Mouse (Mus musculus) testis, postnatal 14 days (tissue): ENCODE measurements around the gene Trim13.

Experiments used
- DNase-seq: peaks from one replicate; pipeline ENCODE4 v3.0.0; 2021; ENCODE audit warnings: low spot score

Gene Trim13

GRCm38 (mm10) chr14:61613319-61613718 is 15.3 kb downstream of the Trim13 start:
- no peak for DNase-seq

DNA sequence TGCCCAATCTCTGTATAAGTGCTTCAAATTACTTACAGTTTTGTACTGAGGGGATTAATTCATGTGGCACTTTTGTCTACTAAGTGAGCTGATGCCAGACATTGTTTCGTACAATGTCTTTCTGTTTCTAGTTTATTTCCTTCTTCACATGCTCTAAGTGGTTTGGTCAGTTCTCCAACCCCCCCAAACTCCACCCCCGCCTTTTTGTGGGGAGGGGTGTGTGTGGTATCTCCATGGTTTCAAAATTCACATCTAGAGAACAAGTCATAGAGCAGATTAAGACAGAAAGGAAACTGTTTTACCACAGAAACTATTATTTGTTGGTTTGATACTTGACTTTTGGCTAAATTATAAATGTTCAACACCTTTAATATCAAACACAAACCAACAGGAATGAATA is 22.3 kb downstream of the Trim13 start:
- no peak for DNase-seq

DNA sequence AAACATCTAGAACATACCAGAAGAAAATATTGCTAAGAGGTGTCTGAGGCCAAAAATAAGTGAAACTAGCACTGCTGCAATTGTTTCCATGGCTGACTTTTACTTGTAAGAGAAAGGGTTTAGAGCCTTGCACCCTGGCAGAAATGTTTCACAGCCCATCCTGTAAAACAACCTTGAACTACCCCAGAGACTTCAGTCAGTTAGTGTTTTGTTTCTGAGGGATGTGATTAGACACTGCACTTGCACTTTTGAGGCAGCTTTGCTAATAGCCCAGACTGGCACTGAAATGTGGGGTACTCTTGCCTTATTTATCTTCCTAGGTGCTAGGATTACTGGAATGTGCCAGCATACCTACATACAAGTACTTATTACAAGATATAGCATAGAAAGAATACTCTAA is 37.9 kb downstream of the Trim13 start:
- no peak for DNase-seq

- DNase-seq, result no peak
Observed at GRCm38 (mm10) chr14:61642668-61643067, 44.6 kb downstream of the Trim13 start.

DNA sequence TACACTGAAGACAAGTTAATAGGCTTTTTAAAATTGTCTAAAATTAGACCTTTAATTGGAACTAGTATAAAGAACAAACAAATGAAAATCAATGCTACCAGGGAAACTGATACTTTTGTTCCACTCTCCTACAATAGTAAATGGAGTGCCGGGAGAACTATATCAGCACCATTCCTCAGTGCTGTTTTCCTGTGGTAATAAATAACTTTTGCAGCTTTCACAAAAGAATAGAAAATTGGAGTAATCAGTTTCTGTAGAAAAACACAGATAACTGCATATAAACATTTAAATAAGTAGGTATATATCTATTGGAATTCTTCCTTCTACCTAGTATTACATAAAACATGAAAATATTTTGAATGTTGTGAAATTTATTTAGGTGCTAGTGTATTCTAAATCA is 47.5 kb downstream of the Trim13 start:
- no peak for DNase-seq

- peak; percentile 57 for DNase-seq
Observed at GRCm38 (mm10) chr14:61647182-61647880, 49.3 kb downstream of the Trim13 start.

- peak; percentile 82 for DNase-seq
Observed at GRCm38 (mm10) chr14:61647881-61648684, 50.0 kb downstream of the Trim13 start.

DNA sequence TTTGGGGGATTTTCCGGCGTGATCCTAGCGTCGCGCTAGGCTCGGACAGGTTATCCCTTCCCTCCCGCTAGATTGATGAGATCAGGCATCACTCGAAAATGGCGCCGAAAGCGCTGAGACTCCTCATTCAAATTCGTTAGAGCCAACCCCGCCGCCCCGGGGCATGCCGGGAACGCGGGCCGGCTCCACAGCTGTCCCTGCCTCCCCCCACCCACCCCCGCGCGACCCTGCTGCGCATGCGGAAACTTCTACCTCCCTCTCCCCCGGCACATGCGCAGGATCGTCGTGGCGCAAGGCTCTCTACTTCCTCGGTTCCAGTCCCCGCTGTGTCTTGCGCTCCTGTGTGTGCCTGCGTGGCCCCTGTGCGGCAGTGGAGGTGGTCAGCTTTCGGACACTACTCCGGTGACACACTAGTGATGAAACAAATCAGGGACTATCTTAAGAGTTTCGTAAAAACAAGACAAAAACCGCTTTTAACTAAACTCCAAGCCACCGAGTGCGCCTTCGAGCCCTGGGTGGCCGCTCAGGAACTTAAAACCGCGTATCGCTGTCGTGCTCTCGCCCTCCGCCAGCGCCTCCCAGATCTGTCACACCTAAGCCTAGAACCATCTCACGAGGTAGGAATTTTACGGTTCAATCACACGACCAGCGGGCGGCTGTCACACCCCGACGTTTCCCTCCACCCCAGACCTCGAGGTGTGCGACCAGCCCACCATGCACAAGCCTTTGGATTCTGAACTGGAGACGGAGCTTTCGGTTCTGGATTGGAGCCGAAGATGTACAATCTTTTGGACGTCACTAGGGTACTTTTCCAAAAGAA is 50.8 kb downstream of the Trim13 start:
- DNase-seq, result peak; percentile 96

DNA sequence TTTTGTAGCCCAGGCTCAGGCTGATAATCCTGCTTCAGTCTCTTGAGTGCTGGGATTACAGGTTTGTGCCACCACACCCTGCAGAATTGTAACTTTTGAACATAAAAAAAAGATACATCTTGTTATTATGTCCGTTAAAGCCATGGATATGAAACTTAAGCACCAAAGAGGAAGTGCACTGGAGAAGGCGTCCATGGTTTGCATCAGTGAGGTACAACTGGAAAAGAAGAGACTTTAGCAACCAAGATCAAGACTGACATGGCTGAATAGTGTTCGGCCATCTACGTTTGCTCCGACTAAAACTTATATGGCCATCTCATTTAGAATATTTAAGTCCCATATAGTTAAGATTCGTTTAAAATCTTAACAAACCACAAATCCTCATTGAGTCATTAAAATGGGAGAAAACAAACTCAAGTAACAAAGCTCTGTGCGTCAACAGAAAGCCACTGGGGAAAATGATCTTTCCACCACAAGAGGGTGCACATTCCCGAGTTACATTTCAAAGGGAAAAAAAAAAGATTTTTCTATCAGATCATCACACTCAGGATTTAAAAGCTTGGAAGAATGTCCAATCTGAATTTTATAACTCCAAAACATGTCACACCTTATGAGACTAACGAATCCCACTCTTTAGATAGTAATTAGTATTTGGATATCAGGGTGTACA is 52.4 kb downstream of the Trim13 start:
- DNase-seq, result no peak
